Mouse (Mus musculus): ENCODE measurements around the gene Hpca. TPM values are rescaled to one million over a fixed set of nuclear protein-coding genes. Genes with fewer than 3 reads are reported as not detected.

Hpca gene
- polyA plus RNA-seq (2014; fragmentation: Illumina TruSeq; extraction: RNeasy Lipid Tissue Mini Kit (QIAGEN cat#74804); ENCODE audit: low replicate concordance), result not detected

GRCm38 (mm10) chr4:129121569-129122086 lies at the start of gene Hpca:
Hpca (minus strand) TSS chr4:129122036.

GRCm38 (mm10) chr4:129136579-129137391 lies 14.9 kb upstream of the Hpca start, which contains the start of gene Fndc5:
Fndc5 (plus strand) TSS chr4:129136999.

GRCm38 (mm10) chr4:129105356-129105755 lies 16.5 kb downstream of the Hpca start, which contains the start of gene Tmem54:
Tmem54 (plus strand) TSS chr4:129105548.

Other genes starting within 250 kb of the Hpca start
- 0.33 TPM for gene Trim62, start 238.5 kb downstream of the Hpca start, polyA plus RNA-seq (2014; fragmentation: Illumina TruSeq; extraction: RNeasy Lipid Tissue Mini Kit (QIAGEN cat#74804); ENCODE audit: low replicate concordance)
- gene Azin2, start 159.6 kb downstream of the Hpca start, polyA plus RNA-seq (2014; fragmentation: Illumina TruSeq; extraction: RNeasy Lipid Tissue Mini Kit (QIAGEN cat#74804); ENCODE audit: low replicate concordance), result not detected
- gene Ak2, start 130.1 kb downstream of the Hpca start, polyA plus RNA-seq (2014; fragmentation: Illumina TruSeq; extraction: RNeasy Lipid Tissue Mini Kit (QIAGEN cat#74804); ENCODE audit: low replicate concordance), result 158 TPM
- 16.9 TPM for gene Rnf19b, start 63.8 kb downstream of the Hpca start, polyA plus RNA-seq (2014; fragmentation: Illumina TruSeq; extraction: RNeasy Lipid Tissue Mini Kit (QIAGEN cat#74804); ENCODE audit: low replicate concordance)
- 1.3 TPM for gene Tmem54, start 16.5 kb downstream of the Hpca start, polyA plus RNA-seq (2014; fragmentation: Illumina TruSeq; extraction: RNeasy Lipid Tissue Mini Kit (QIAGEN cat#74804); ENCODE audit: low replicate concordance)
- gene Fndc5, start 15.0 kb upstream of the Hpca start, polyA plus RNA-seq (2014; fragmentation: Illumina TruSeq; extraction: RNeasy Lipid Tissue Mini Kit (QIAGEN cat#74804); ENCODE audit: low replicate concordance), result 0.30 TPM
- 28.5 TPM for gene S100pbp, start 67.7 kb upstream of the Hpca start, polyA plus RNA-seq (2014; fragmentation: Illumina TruSeq; extraction: RNeasy Lipid Tissue Mini Kit (QIAGEN cat#74804); ENCODE audit: low replicate concordance)
- gene Yars, start 67.7 kb upstream of the Hpca start, polyA plus RNA-seq (2014; fragmentation: Illumina TruSeq; extraction: RNeasy Lipid Tissue Mini Kit (QIAGEN cat#74804); ENCODE audit: low replicate concordance), result 1.4 TPM
- 14.3 TPM for gene C77080, start 139.4 kb upstream of the Hpca start, polyA plus RNA-seq (2014; fragmentation: Illumina TruSeq; extraction: RNeasy Lipid Tissue Mini Kit (QIAGEN cat#74804); ENCODE audit: low replicate concordance)
- gene Sync, start 165.6 kb upstream of the Hpca start, polyA plus RNA-seq (2014; fragmentation: Illumina TruSeq; extraction: RNeasy Lipid Tissue Mini Kit (QIAGEN cat#74804); ENCODE audit: low replicate concordance), result 0.85 TPM
- gene Rbbp4, start 213.3 kb upstream of the Hpca start, polyA plus RNA-seq (2014; fragmentation: Illumina TruSeq; extraction: RNeasy Lipid Tissue Mini Kit (QIAGEN cat#74804); ENCODE audit: low replicate concordance), result 118 TPM
- 160 TPM for gene Zbtb8os, start 213.7 kb upstream of the Hpca start, polyA plus RNA-seq (2014; fragmentation: Illumina TruSeq; extraction: RNeasy Lipid Tissue Mini Kit (QIAGEN cat#74804); ENCODE audit: low replicate concordance)